Mouse (Mus musculus): Measurements from ENCODE around the gene Tiam2. TPM values are rescaled to one million over a fixed set of nuclear protein-coding genes. Genes with fewer than 3 reads are reported as not detected.

Gene Tiam2
- polyA plus RNA-seq, 1 experiment from 2014 or later: 1.2 TPM

- H3K27ac ChIP-seq (replicated peaks): no peak within 1 kb of the TSS
- no peak within 1 kb of the TSS for H3K4me2 ChIP-seq (replicated peaks; ENCODE audit: low read depth)
- TF ChIP-seq EP300 (optimal IDR thresholded peaks at IDR 0.05): no peak
- no peak for TF ChIP-seq CTCF (IDR thresholded peaks at IDR 0.05; ENCODE audit: low read depth)
- no peaks in the 10 kb centered on the region for H3K9me3 ChIP-seq (ENCODE audit: control insufficient read depth, low read length)
- H3K27me3 ChIP-seq (ENCODE audit: control insufficient read depth, insufficient read depth, low read length): no peaks in the 10 kb centered on the region
- DNase-seq (ENCODE audit: low spot score) (no peak), ATAC-seq (ENCODE audit: low FRiP score, low TSS enrichment) (no peak)
- no peak within 1 kb of the TSS for H3K9ac ChIP-seq (ENCODE audit: low read length)
- H3K4me3 ChIP-seq (ENCODE audit: low read depth, low read length): no peak within 1 kb of the TSS
- H3K4me1 ChIP-seq (replicated peaks; ENCODE audit: control insufficient read depth, insufficient read depth): no peaks in the 10 kb centered on the region
- H3K36me3 ChIP-seq (ENCODE audit: control insufficient read depth, insufficient read depth, low read length): peaks cover 3% of the 10 kb centered on the region; the same call in 1 of the 2 replicates
- WGBS: 93% methylated on average over 4 of the region's 4 CpGs
These were observed 205.9 kb downstream of the Tiam2 start, which contains the start of gene Cldn20 for GRCm38 (mm10) chr17:3532254-3532653. TSS of gene Cldn20 (plus strand) at chr17:3532554.

- no peak for TF ChIP-seq EP300 (optimal IDR thresholded peaks at IDR 0.05)
- peak; percentile 73 for TF ChIP-seq CTCF (IDR thresholded peaks at IDR 0.05; ENCODE audit: low read depth)
- H3K4me1 ChIP-seq (replicated peaks; ENCODE audit: control insufficient read depth, insufficient read depth): no peaks in the 10 kb centered on the region
- DNase-seq (ENCODE audit: low spot score): no peak
- peaks cover 3% of the 10 kb centered on the region; the same call in 1 of the 2 replicates for H3K36me3 ChIP-seq (ENCODE audit: control insufficient read depth, insufficient read depth, low read length)
- 21% methylated on average over 1 of the region's 1 CpGs for WGBS
- H3K4me2 ChIP-seq (replicated peaks; ENCODE audit: low read depth): no peak overlapping the region
- H3K9ac ChIP-seq (ENCODE audit: low read length): no peak overlapping the region
- no peaks in the 10 kb centered on the region for H3K9me3 ChIP-seq (ENCODE audit: control insufficient read depth, low read length)
- no peak overlapping the region for H3K4me3 ChIP-seq (ENCODE audit: low read depth, low read length)
- no peaks in the 10 kb centered on the region for H3K27me3 ChIP-seq (ENCODE audit: control insufficient read depth, insufficient read depth, low read length)
- ATAC-seq (ENCODE audit: low FRiP score, low TSS enrichment): no peak
- H3K27ac ChIP-seq (replicated peaks): no peak overlapping the region
These were observed 207.1 kb downstream of the Tiam2 start for GRCm38 (mm10) chr17:3533425-3533824.

GRCm38 (mm10) chr17:3540304-3540703, 213.9 kb downstream of the Tiam2 start:
- peaks cover 6% of the 10 kb centered on the region for H3K36me3 ChIP-seq (ENCODE audit: control insufficient read depth, insufficient read depth, low read length)
- no peak overlapping the region for H3K4me3 ChIP-seq (ENCODE audit: low read depth, low read length)
- H3K4me1 ChIP-seq (replicated peaks; ENCODE audit: control insufficient read depth, insufficient read depth): no peaks in the 10 kb centered on the region
- no peaks in the 10 kb centered on the region for H3K27me3 ChIP-seq (ENCODE audit: control insufficient read depth, insufficient read depth, low read length)
- DNase-seq (ENCODE audit: low spot score) (no peak), ATAC-seq (ENCODE audit: low FRiP score, low TSS enrichment) (no peak)
- no peak overlapping the region for H3K27ac ChIP-seq (replicated peaks)
- no peak overlapping the region for H3K9ac ChIP-seq (ENCODE audit: low read length)
- TF ChIP-seq CTCF (IDR thresholded peaks at IDR 0.05; ENCODE audit: low read depth) (no peak), EP300 (optimal IDR thresholded peaks at IDR 0.05) (no peak)
- no peaks in the 10 kb centered on the region for H3K9me3 ChIP-seq (ENCODE audit: control insufficient read depth, low read length)
- H3K4me2 ChIP-seq (replicated peaks; ENCODE audit: low read depth): no peak overlapping the region
- WGBS: 92% methylated on average over 2 of the region's 2 CpGs

- DNase-seq (ENCODE audit: low spot score) (no peak), ATAC-seq (ENCODE audit: low FRiP score, low TSS enrichment) (no peak)
- no peaks in the 10 kb centered on the region for H3K27me3 ChIP-seq (ENCODE audit: control insufficient read depth, insufficient read depth, low read length)
- no peak overlapping the region for H3K27ac ChIP-seq (replicated peaks)
- no peaks in the 10 kb centered on the region for H3K4me1 ChIP-seq (replicated peaks; ENCODE audit: control insufficient read depth, insufficient read depth)
- TF ChIP-seq EP300 (optimal IDR thresholded peaks at IDR 0.05) (no peak), CTCF (IDR thresholded peaks at IDR 0.05; ENCODE audit: low read depth) (no peak)
- H3K4me2 ChIP-seq (replicated peaks; ENCODE audit: low read depth): no peak overlapping the region
- WGBS: 79% methylated on average over 5 of the region's 5 CpGs
- no peak overlapping the region for H3K4me3 ChIP-seq (ENCODE audit: low read depth, low read length)
- H3K9me3 ChIP-seq (ENCODE audit: control insufficient read depth, low read length): no peaks in the 10 kb centered on the region
- H3K9ac ChIP-seq (ENCODE audit: low read length): no peak overlapping the region
- peaks cover 3% of the 10 kb centered on the region; the same call in 1 of the 2 replicates for H3K36me3 ChIP-seq (ENCODE audit: control insufficient read depth, insufficient read depth, low read length)
These were observed 214.7 kb downstream of the Tiam2 start for GRCm38 (mm10) chr17:3541033-3541432.

- H3K27me3 ChIP-seq (ENCODE audit: control insufficient read depth, insufficient read depth, low read length): no peaks in the 10 kb centered on the region
- no peaks in the 10 kb centered on the region for H3K9me3 ChIP-seq (ENCODE audit: control insufficient read depth, low read length)
- H3K9ac ChIP-seq (ENCODE audit: low read length): no peak overlapping the region
- H3K4me1 ChIP-seq (replicated peaks; ENCODE audit: control insufficient read depth, insufficient read depth): no peaks in the 10 kb centered on the region
- no peaks in the 10 kb centered on the region; the same call in 1 of the 2 replicates for H3K36me3 ChIP-seq (ENCODE audit: control insufficient read depth, insufficient read depth, low read length)
- no peak overlapping the region for H3K27ac ChIP-seq (replicated peaks)
- H3K4me2 ChIP-seq (replicated peaks; ENCODE audit: low read depth): no peak overlapping the region
- WGBS: 53% methylated on average over 7 of the region's 7 CpGs
- H3K4me3 ChIP-seq (ENCODE audit: low read depth, low read length): no peak overlapping the region
- DNase-seq (ENCODE audit: low spot score): no peak
- no peak for ATAC-seq (ENCODE audit: low FRiP score, low TSS enrichment)
- TF ChIP-seq CTCF (IDR thresholded peaks at IDR 0.05; ENCODE audit: low read depth): no peak
These were observed 221.4 kb downstream of the Tiam2 start for GRCm38 (mm10) chr17:3547725-3548124.

GRCm38 (mm10) chr17:3556251-3556650, 229.9 kb downstream of the Tiam2 start:
- TF ChIP-seq EP300 (optimal IDR thresholded peaks at IDR 0.05): no peak
- Histone ChIP-seq H3K27me3 (ENCODE audit: control insufficient read depth, insufficient read depth, low read length) (no peaks in the 10 kb centered on the region), H3K4me3 (ENCODE audit: low read depth, low read length) (no peak overlapping the region), H3K36me3 (ENCODE audit: control insufficient read depth, insufficient read depth, low read length) (no peaks in the 10 kb centered on the region), H3K27ac (replicated peaks) (no peak overlapping the region), H3K4me2 (replicated peaks; ENCODE audit: low read depth) (no peak overlapping the region), H3K9ac (ENCODE audit: low read length) (no peak overlapping the region), H3K4me1 (replicated peaks; ENCODE audit: control insufficient read depth, insufficient read depth) (no peaks in the 10 kb centered on the region), H3K9me3 (ENCODE audit: control insufficient read depth, low read length) (no peaks in the 10 kb centered on the region)
- 58% methylated on average over 1 of the region's 1 CpGs for WGBS
- DNase-seq (ENCODE audit: low spot score) (peak; percentile 55), ATAC-seq (ENCODE audit: low FRiP score, low TSS enrichment) (peak; percentile 14; the same call in 1 of the 2 replicates)

All from stomach, postnatal 0 days (tissue).